ENCODE assay signal across 8 mouse cellular contexts in genomic region chr19:42035456-42036248, GRCm38 (mm10). TPM values are rescaled to one million over a fixed set of nuclear protein-coding genes. Genes with fewer than 3 reads are reported as not detected.
A peak's percentile ranks its signal among the peaks of the same experiment; 100 is the strongest.
DNase-seq lines count a peak whose midpoint lies in the region; ATAC-seq and TF ChIP-seq lines count a peak whose summit lies in the region.

Gene Ankrd2, plus strand, starts transcription at chr19:42036000.

- TF ChIP-seq CTCF in G1E (IDR thresholded peaks at IDR 0.05; ENCODE audit: low read depth, low read length), result peak; percentile 67
- TF ChIP-seq CTCF in forebrain, postnatal 0 days (IDR thresholded peaks at IDR 0.05; ENCODE audit: low read depth), result peak; percentile 92

- peaks cover 45% of the 10 kb centered on the region for H3K27me3 ChIP-seq in G1E (ENCODE audit: insufficient read depth, low read length)
- H3K27me3 ChIP-seq in forebrain, postnatal 0 days (ENCODE audit: insufficient read depth, low read length), result no peaks in the 10 kb centered on the region
- H3K27me3 ChIP-seq in hindbrain, embryonic 11.5 days (ENCODE audit: control insufficient read depth, insufficient read depth, low read length), result no peaks in the 10 kb centered on the region
- H3K27me3 ChIP-seq in lung, embryonic 16.5 days (ENCODE audit: control insufficient read depth, insufficient read depth, low read depth, low read length), result no peaks in the 10 kb centered on the region; the same call in 1 of the 2 replicates

- DNase-seq in G1E (ENCODE audit: low spot score), result peak; percentile 44
- peak; percentile 88 to 93 for DNase-seq in cerebellum, adult 18-20 months
- peak; percentile 82 for DNase-seq in forebrain, postnatal 0 days
- peak; percentile 87 for DNase-seq in hindbrain, embryonic 11.5 days (ENCODE audit: low spot score)
- DNase-seq in layer of hippocampus, adult 9-11 months, result peak; percentile 84
- peak; percentile 71 for DNase-seq in ovary, postnatal 14 days (ENCODE audit: low spot score)
- peak; percentile 70 to 79 for DNase-seq in thymus, postnatal 10 days (ENCODE audit: low spot score in 2 of 2)

- no peak within 1 kb of the TSS for H3K27ac ChIP-seq in forebrain, postnatal 0 days (ENCODE audit: low read depth, low read length)
- H3K27ac ChIP-seq in hindbrain, embryonic 11.5 days (ENCODE audit: low read depth, low read length), result no peak within 1 kb of the TSS
- H3K27ac ChIP-seq in lung, embryonic 16.5 days (ENCODE audit: low read length), result no peak within 1 kb of the TSS

- H3K36me3 ChIP-seq in G1E (replicated peaks), result no peaks in the 10 kb centered on the region
- H3K36me3 ChIP-seq in forebrain, postnatal 0 days (ENCODE audit: insufficient read depth), result no peaks in the 10 kb centered on the region
- no peaks in the 10 kb centered on the region for H3K36me3 ChIP-seq in hindbrain, embryonic 11.5 days (ENCODE audit: control insufficient read depth, insufficient read depth, low read length)
- no peaks in the 10 kb centered on the region for H3K36me3 ChIP-seq in lung, embryonic 16.5 days (ENCODE audit: control insufficient read depth, insufficient read depth, low read length)

- H3K9ac ChIP-seq in forebrain, postnatal 0 days, result no peak within 1 kb of the TSS
- H3K9ac ChIP-seq in hindbrain, embryonic 11.5 days (ENCODE audit: low read depth, low read length), result no peak within 1 kb of the TSS
- no peak within 1 kb of the TSS for H3K9ac ChIP-seq in lung, embryonic 16.5 days (ENCODE audit: low read length)

- H3K9me3 ChIP-seq in G1E (replicated peaks), result no peaks in the 10 kb centered on the region
- no peaks in the 10 kb centered on the region for H3K9me3 ChIP-seq in forebrain, postnatal 0 days (ENCODE audit: low read length)
- H3K9me3 ChIP-seq in hindbrain, embryonic 11.5 days (ENCODE audit: control insufficient read depth, low read length), result no peaks in the 10 kb centered on the region
- no peaks in the 10 kb centered on the region for H3K9me3 ChIP-seq in lung, embryonic 16.5 days (ENCODE audit: control insufficient read depth, low read length)

- no peak within 1 kb of the TSS for H3K4me2 ChIP-seq in forebrain, postnatal 0 days (ENCODE audit: low read depth)
- no peak within 1 kb of the TSS for H3K4me2 ChIP-seq in hindbrain, embryonic 11.5 days (replicated peaks; ENCODE audit: low read depth, low read length)
- no peak within 1 kb of the TSS for H3K4me2 ChIP-seq in lung, embryonic 16.5 days (ENCODE audit: low read depth, low read length)

- H3K4me1 ChIP-seq in G1E (ENCODE audit: insufficient read depth, low read depth, low read length), result peaks cover 13% of the 10 kb centered on the region
- no peaks in the 10 kb centered on the region for H3K4me1 ChIP-seq in forebrain, postnatal 0 days (ENCODE audit: insufficient read depth)
- H3K4me1 ChIP-seq in hindbrain, embryonic 11.5 days (replicated peaks; ENCODE audit: control insufficient read depth, insufficient read depth, low read length), result no peaks in the 10 kb centered on the region; the same call in 1 of the 2 replicates
- H3K4me1 ChIP-seq in lung, embryonic 16.5 days (replicated peaks; ENCODE audit: control insufficient read depth, insufficient read depth, low read length), result peaks cover 9% of the 10 kb centered on the region; the same call in 1 of the 2 replicates

- ATAC-seq in G1E (ENCODE audit: extremely low read depth, insufficient number of reproducible peaks, low FRiP score, poor library complexity, severe bottlenecking), result no peak; the same call in 1 of the 2 replicates
- ATAC-seq in forebrain, postnatal 0 days, result peak; percentile 92
- peak; percentile 70; the same call in 1 of the 2 replicates for ATAC-seq in hindbrain, embryonic 11.5 days (ENCODE audit: low FRiP score)
- peak; percentile 77 for ATAC-seq in lung, embryonic 16.5 days (ENCODE audit: low read depth)

- no peak within 1 kb of the TSS for H3K4me3 ChIP-seq in G1E (ENCODE audit: low read depth, low read length)
- no peak within 1 kb of the TSS for H3K4me3 ChIP-seq in forebrain, postnatal 0 days (ENCODE audit: low read depth, low read length)
- no peak within 1 kb of the TSS for H3K4me3 ChIP-seq in hindbrain, embryonic 11.5 days (ENCODE audit: low read depth, low read length)
- no peak within 1 kb of the TSS for H3K4me3 ChIP-seq in lung, embryonic 16.5 days (ENCODE audit: low read length)

- WGBS in forebrain, postnatal 0 days, result 62% methylated on average over 19 of the region's 19 CpGs
- 65% methylated on average over 19 of the region's 19 CpGs for WGBS in hindbrain, embryonic 11.5 days
- WGBS in lung, embryonic 16.5 days, result 65% methylated on average over 19 of the region's 19 CpGs

RNA-seq across cellular contexts. Expression of gene Ankrd2, which starts in this region (rescaled TPM):
- total RNA-seq in G1E (2014; fragmentation: Nextera tagmentation) (not detected in 2 replicates), G1E (2017) (0.23 TPM in 1 of 2 replicates, not detected in the other)
- polyA plus RNA-seq in G1E (2012), result not detected in 2 replicates
- total RNA-seq in forebrain, postnatal 0 days (2014; rRNA removed), result 0.69 TPM in 1 of 2 replicates, not detected in the other
- 1.2 and 1.4 TPM in 2 replicates for polyA plus RNA-seq in forebrain, postnatal 0 days (2015; fragmentation: Nextera tagmentation; extraction: Ambion mirVana)
- polyA plus RNA-seq in hindbrain, embryonic 11.5 days (2014; fragmentation: Nextera tagmentation; extraction: Ambion mirVana), result not detected in 2 replicates
- polyA plus RNA-seq in lung, embryonic 16.5 days (2015; fragmentation: Nextera tagmentation; extraction: Ambion mirVana), result 0.28 and 0.84 TPM in 2 replicates

Comparison
In these comparisons a context has a peak if more than half of its experiments do, and no peak if none do; other contexts are left out.
1. Peak in DNase-seq in G1E; RNA of the gene not detected or under 1 TPM.
2. Peak in DNase-seq and ATAC-seq in hindbrain, embryonic 11.5 days; RNA of the gene not detected or under 1 TPM.
3. Peak in ATAC-seq in lung, embryonic 16.5 days; RNA of the gene not detected or under 1 TPM.